Mouse (Mus musculus) embryonic fibroblast, embryonic 13.5 days (primary cell): ENCODE measurements around the gene Ergic2.

Experiments
- CTCF ChIP-seq: IDR thresholded peaks from 2 replicates; pipeline ENCODE4 v1.5.1; 2011; ENCODE audit warnings: mild to moderate bottlenecking, control low read depth, low read length, moderate library complexity, borderline replicate concordance; ENCODE audit not compliant: insufficient read depth
- POLR2A ChIP-seq: IDR thresholded peaks from 2 replicates; pipeline ENCODE4 v1.6.1; 2011; ENCODE audit warnings: low read depth, mild to moderate bottlenecking, control low read depth, low read length, moderate library complexity

- no peak for TF ChIP-seq POLR2A
- TF ChIP-seq CTCF, result no peak
Observed at GRCm38 (mm10) chr6:148218235-148219076, 6.3 kb upstream of the Ergic2 start.
